Mouse (Mus musculus) spleen, adult 2 months (tissue): ENCODE measurements around the gene Stam.

Source experiments
- CTCF ChIP-seq: fragments of 200-500 bp; IDR thresholded peaks from 2 replicates; pipeline ENCODE4 v1.5.1; 2011; ENCODE audit warnings: mild to moderate bottlenecking, inconsistent platforms; ENCODE audit not compliant: insufficient read depth, insufficient read length, insufficient replicate concordance; ENCODE audit errors: extremely low read depth
- POLR2A ChIP-seq: fragments of 200-500 bp; IDR thresholded peaks from 2 replicates; pipeline ENCODE4 v1.6.1; 2011; ENCODE audit warnings: low read depth, low read length, inconsistent platforms

- TF ChIP-seq CTCF (no peak), POLR2A (no peak)
These were observed 116.8 kb downstream of the Stam start for GRCm38 (mm10) chr2:14190684-14191083.
